Mouse (Mus musculus): ENCODE results near the gene Cyb5d2. TPM values are rescaled to one million over a fixed set of nuclear protein-coding genes. Genes with fewer than 3 reads are reported as not detected.

Cyb5d2 gene
- polyA plus RNA-seq, 1 experiment from 2014 or later: 3.7 TPM

DNA sequence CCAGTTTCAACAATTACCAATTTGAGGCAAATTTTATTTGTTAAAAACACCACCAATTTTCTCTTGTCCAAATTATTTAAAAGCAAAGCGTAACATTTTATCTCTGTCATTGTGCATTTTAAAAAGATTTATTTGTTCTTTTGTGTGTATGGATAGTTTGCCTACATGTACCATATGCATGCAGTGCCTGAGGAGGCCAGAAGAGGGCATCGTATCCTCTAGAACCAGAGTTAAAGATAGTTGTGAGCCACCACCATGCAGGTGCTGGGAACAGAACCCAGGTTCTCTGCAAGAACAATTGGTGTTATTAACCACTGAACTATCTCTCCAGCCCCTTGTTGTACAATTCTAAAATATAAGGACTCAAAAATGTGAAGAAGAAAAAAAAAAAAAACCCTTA is 18.2 kb upstream of the Cyb5d2 start:
- Histone ChIP-seq H3K27ac (replicated peaks; ENCODE audit: low read depth, low read length) (no peak overlapping the region), H3K4me1 (ENCODE audit: control insufficient read depth, insufficient read depth, low read length) (no peaks in the 10 kb centered on the region), H3K9ac (ENCODE audit: low read length) (no peak overlapping the region), H3K27me3 (ENCODE audit: control insufficient read depth, insufficient read depth, low read length) (no peaks in the 10 kb centered on the region), H3K36me3 (ENCODE audit: control insufficient read depth, insufficient read depth, low read length) (no peaks in the 10 kb centered on the region), H3K9me3 (ENCODE audit: control insufficient read depth, low read length) (no peaks in the 10 kb centered on the region), H3K4me2 (ENCODE audit: low read depth, severe bottlenecking) (no peak overlapping the region), H3K4me3 (ENCODE audit: low read depth, low read length) (no peak overlapping the region)
- 73% methylated on average over 2 of the region's 2 CpGs for WGBS
- ATAC-seq (ENCODE audit: insufficient number of reproducible peaks, low FRiP score, low TSS enrichment, low read depth) (no peak), DNase-seq (ENCODE audit: low spot score) (no peak)

DNA sequence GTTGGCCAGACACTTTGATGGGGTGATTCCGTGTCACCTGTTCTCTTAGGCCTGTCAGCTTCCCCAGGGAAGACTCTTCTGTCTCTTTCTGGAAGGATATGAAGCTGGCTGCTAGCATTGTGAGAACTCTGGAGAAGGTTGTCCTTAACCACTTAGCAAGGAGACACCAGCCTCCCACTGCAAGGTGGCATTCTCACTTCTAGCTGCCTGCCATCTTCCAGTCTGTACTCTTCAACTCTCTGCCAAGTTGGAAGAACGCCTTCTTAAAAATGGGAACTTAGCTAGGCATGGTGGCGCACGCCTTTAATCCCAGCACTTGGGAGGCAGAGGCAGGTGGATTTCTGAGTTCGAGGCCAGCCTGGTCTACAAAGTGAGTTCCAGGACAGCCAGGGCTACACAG is 17.7 kb upstream of the Cyb5d2 start:
- no peaks in the 10 kb centered on the region for H3K9me3 ChIP-seq (ENCODE audit: control insufficient read depth, low read length)
- H3K4me3 ChIP-seq (ENCODE audit: low read depth, low read length): no peak overlapping the region
- no peaks in the 10 kb centered on the region for H3K36me3 ChIP-seq (ENCODE audit: control insufficient read depth, insufficient read depth, low read length)
- no peak overlapping the region for H3K4me2 ChIP-seq (ENCODE audit: low read depth, severe bottlenecking)
- DNase-seq (ENCODE audit: low spot score): no peak
- 91% methylated on average over 5 of the region's 5 CpGs for WGBS
- H3K4me1 ChIP-seq (ENCODE audit: control insufficient read depth, insufficient read depth, low read length): no peaks in the 10 kb centered on the region
- ATAC-seq (ENCODE audit: insufficient number of reproducible peaks, low FRiP score, low TSS enrichment, low read depth): no peak
- H3K27ac ChIP-seq (replicated peaks; ENCODE audit: low read depth, low read length): no peak overlapping the region
- H3K9ac ChIP-seq (ENCODE audit: low read length): no peak overlapping the region
- no peaks in the 10 kb centered on the region for H3K27me3 ChIP-seq (ENCODE audit: control insufficient read depth, insufficient read depth, low read length)

DNA sequence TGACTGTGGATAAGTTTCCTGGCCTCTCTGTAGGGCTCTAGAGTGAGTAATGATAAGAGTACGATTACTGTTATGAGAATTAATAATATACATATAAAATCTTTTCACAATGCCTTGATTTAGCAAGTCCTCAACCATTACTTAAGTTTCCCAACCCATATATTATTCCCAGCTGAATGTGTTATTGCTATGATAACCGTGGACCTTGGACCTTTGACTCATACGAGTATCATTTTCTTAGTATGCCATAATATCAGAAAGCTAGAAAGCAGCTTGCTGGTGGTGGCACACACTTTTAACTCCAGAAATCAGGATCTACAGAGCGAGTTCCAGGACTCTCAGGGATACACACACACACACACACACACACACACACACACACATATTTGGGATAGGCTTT is 12.1 kb upstream of the Cyb5d2 start:
- H3K4me2 ChIP-seq (ENCODE audit: low read depth, severe bottlenecking): no peak overlapping the region
- H3K9me3 ChIP-seq (ENCODE audit: control insufficient read depth, low read length): no peaks in the 10 kb centered on the region
- H3K27me3 ChIP-seq (ENCODE audit: control insufficient read depth, insufficient read depth, low read length): no peaks in the 10 kb centered on the region
- H3K27ac ChIP-seq (replicated peaks; ENCODE audit: low read depth, low read length): no peak overlapping the region
- H3K9ac ChIP-seq (ENCODE audit: low read length): no peak overlapping the region
- ATAC-seq (ENCODE audit: insufficient number of reproducible peaks, low FRiP score, low TSS enrichment, low read depth) (no peak), DNase-seq (ENCODE audit: low spot score) (no peak)
- H3K4me1 ChIP-seq (ENCODE audit: control insufficient read depth, insufficient read depth, low read length): no peaks in the 10 kb centered on the region
- H3K36me3 ChIP-seq (ENCODE audit: control insufficient read depth, insufficient read depth, low read length): no peaks in the 10 kb centered on the region
- 82% methylated on average over 4 of the region's 4 CpGs for WGBS
- no peak overlapping the region for H3K4me3 ChIP-seq (ENCODE audit: low read depth, low read length)

DNA sequence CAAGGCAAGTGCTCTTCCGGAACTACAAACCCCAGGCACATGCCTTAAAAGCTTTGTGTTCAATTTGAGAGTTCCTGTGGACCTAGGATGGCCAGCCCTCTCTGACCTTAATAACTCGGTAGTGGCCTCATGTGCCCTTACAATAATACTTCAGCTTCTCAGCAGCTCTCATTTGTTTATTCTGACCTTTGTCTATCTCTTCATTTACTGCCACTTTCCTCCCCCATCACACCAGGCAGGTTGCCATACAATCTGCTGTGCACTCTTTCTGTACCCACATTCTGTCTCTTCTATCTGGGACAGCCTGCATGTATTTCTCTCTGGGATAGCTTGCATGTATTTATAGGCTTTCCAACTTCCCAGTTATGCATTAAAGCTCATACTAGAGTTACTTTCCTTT is 10.6 kb upstream of the Cyb5d2 start:
- Histone ChIP-seq H3K27me3 (ENCODE audit: control insufficient read depth, insufficient read depth, low read length) (no peaks in the 10 kb centered on the region), H3K9me3 (ENCODE audit: control insufficient read depth, low read length) (no peaks in the 10 kb centered on the region), H3K9ac (ENCODE audit: low read length) (no peak overlapping the region), H3K27ac (replicated peaks; ENCODE audit: low read depth, low read length) (no peak overlapping the region), H3K4me1 (ENCODE audit: control insufficient read depth, insufficient read depth, low read length) (no peaks in the 10 kb centered on the region), H3K4me2 (ENCODE audit: low read depth, severe bottlenecking) (no peak overlapping the region), H3K36me3 (ENCODE audit: control insufficient read depth, insufficient read depth, low read length) (no peaks in the 10 kb centered on the region), H3K4me3 (ENCODE audit: low read depth, low read length) (no peak overlapping the region)
- ATAC-seq (ENCODE audit: insufficient number of reproducible peaks, low FRiP score, low TSS enrichment, low read depth): no peak
- no peak for DNase-seq (ENCODE audit: low spot score)
- 76% methylated on average over 2 of the region's 2 CpGs for WGBS

DNA sequence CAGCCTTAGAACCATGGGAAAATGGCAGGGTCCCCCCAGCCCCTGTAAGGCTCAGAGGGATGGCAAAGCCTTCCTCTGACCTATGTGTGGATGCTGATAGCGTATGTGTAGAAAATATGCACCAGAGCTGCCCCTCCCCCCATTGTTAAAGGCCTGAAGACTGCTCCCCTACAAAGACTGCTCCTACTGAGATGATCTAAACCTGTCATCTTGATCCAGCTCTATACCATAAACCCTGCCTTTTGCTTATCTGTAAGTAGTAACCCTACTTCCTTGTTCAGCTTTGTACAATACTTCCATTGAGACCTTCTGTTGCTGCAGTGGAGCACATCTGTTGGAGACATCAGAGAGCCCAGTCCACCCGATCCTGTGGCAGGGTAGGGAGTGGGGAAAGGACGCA is 9.3 kb upstream of the Cyb5d2 start:
- H3K4me3 ChIP-seq (ENCODE audit: low read depth, low read length): no peak overlapping the region
- no peaks in the 10 kb centered on the region for H3K4me1 ChIP-seq (ENCODE audit: control insufficient read depth, insufficient read depth, low read length)
- no peaks in the 10 kb centered on the region for H3K9me3 ChIP-seq (ENCODE audit: control insufficient read depth, low read length)
- H3K9ac ChIP-seq (ENCODE audit: low read length): no peak overlapping the region
- no peaks in the 10 kb centered on the region for H3K36me3 ChIP-seq (ENCODE audit: control insufficient read depth, insufficient read depth, low read length)
- H3K27ac ChIP-seq (replicated peaks; ENCODE audit: low read depth, low read length): no peak overlapping the region
- H3K4me2 ChIP-seq (ENCODE audit: low read depth, severe bottlenecking): no peak overlapping the region
- ATAC-seq (ENCODE audit: insufficient number of reproducible peaks, low FRiP score, low TSS enrichment, low read depth) (no peak), DNase-seq (ENCODE audit: low spot score) (no peak)
- 91% methylated on average over 3 of the region's 3 CpGs for WGBS
- H3K27me3 ChIP-seq (ENCODE audit: control insufficient read depth, insufficient read depth, low read length): no peaks in the 10 kb centered on the region

DNA sequence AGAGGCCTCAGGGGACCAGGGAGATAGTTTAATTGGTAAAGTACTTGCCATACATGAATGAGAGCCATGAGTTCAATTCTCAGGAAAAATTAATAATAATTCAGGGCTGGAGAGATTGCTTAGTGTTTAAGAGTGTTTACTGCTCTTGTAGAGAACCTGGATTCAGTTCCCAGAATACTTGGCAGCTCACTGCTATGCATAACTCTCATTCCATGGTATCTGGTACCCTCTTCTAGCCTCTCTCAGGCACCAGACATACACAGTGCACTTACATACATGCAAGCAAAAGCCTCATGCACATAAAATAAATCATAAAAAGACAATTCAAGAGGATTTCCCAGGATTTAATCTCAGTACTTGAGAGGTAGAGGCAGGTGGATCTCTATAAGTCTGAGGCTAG is 8.6 kb upstream of the Cyb5d2 start:
- no peak for DNase-seq (ENCODE audit: low spot score)
- Histone ChIP-seq H3K36me3 (ENCODE audit: control insufficient read depth, insufficient read depth, low read length) (no peaks in the 10 kb centered on the region), H3K27me3 (ENCODE audit: control insufficient read depth, insufficient read depth, low read length) (no peaks in the 10 kb centered on the region), H3K4me2 (ENCODE audit: low read depth, severe bottlenecking) (no peak overlapping the region), H3K4me3 (ENCODE audit: low read depth, low read length) (no peak overlapping the region), H3K27ac (replicated peaks; ENCODE audit: low read depth, low read length) (no peak overlapping the region), H3K9me3 (ENCODE audit: control insufficient read depth, low read length) (no peaks in the 10 kb centered on the region), H3K4me1 (ENCODE audit: control insufficient read depth, insufficient read depth, low read length) (no peaks in the 10 kb centered on the region), H3K9ac (ENCODE audit: low read length) (no peak overlapping the region)
- no peak for ATAC-seq (ENCODE audit: insufficient number of reproducible peaks, low FRiP score, low TSS enrichment, low read depth)

DNA sequence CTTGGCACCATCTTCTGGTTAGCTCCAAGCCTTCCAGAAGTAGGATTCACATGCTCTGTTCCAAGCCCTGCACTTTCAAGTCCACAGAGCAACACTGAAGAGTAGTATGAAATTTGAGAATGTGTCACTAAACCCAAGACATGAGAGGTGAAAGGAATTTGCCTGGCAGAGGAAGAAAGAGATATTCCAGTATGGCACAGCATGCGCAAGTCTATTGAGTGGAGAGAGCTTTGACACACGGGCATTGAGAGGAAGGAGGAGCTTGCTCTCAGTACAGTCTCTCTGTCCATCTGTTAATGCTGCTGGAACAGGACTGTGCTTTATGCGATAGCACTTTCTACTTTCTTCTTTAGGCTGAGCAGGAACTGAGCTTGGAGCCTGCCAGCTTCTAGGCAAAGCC is 7.1 kb upstream of the Cyb5d2 start:
- H3K4me1 ChIP-seq (ENCODE audit: control insufficient read depth, insufficient read depth, low read length): no peaks in the 10 kb centered on the region
- H3K4me2 ChIP-seq (ENCODE audit: low read depth, severe bottlenecking): no peak overlapping the region
- WGBS: 80% methylated on average over 3 of the region's 3 CpGs
- ATAC-seq (ENCODE audit: insufficient number of reproducible peaks, low FRiP score, low TSS enrichment, low read depth) (no peak), DNase-seq (ENCODE audit: low spot score) (no peak)
- no peaks in the 10 kb centered on the region for H3K36me3 ChIP-seq (ENCODE audit: control insufficient read depth, insufficient read depth, low read length)
- H3K27ac ChIP-seq (replicated peaks; ENCODE audit: low read depth, low read length): no peak overlapping the region
- H3K27me3 ChIP-seq (ENCODE audit: control insufficient read depth, insufficient read depth, low read length): no peaks in the 10 kb centered on the region
- H3K9me3 ChIP-seq (ENCODE audit: control insufficient read depth, low read length): no peaks in the 10 kb centered on the region
- H3K4me3 ChIP-seq (ENCODE audit: low read depth, low read length): no peak overlapping the region
- H3K9ac ChIP-seq (ENCODE audit: low read length): no peak overlapping the region

DNA sequence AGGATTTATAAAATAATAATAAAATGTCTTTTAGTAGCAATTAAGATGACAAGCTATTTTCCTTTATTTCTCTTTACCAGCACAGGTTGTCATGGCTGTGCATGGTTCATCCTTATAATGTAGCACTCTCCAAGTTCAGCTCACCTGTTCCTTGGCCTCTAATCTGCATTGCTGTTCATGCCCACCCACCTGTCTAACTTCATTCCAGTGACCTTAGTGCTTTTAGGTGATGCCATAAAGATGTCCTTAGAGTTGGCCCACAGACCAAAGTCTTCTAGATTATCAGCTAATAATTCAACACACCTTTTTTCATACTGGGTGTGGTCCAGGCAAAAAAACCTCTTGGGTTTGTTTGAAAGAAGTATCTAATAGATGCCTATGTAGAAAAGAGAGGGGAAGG is 5.2 kb upstream of the Cyb5d2 start:
- H3K9ac ChIP-seq (ENCODE audit: low read length): no peak overlapping the region
- H3K27ac ChIP-seq (replicated peaks; ENCODE audit: low read depth, low read length): no peak overlapping the region
- H3K36me3 ChIP-seq (ENCODE audit: control insufficient read depth, insufficient read depth, low read length): no peaks in the 10 kb centered on the region
- DNase-seq (ENCODE audit: low spot score) (no peak), ATAC-seq (ENCODE audit: insufficient number of reproducible peaks, low FRiP score, low TSS enrichment, low read depth) (no peak)
- H3K4me3 ChIP-seq (ENCODE audit: low read depth, low read length): no peak overlapping the region
- no peaks in the 10 kb centered on the region for H3K9me3 ChIP-seq (ENCODE audit: control insufficient read depth, low read length)
- H3K4me2 ChIP-seq (ENCODE audit: low read depth, severe bottlenecking): no peak overlapping the region
- no peaks in the 10 kb centered on the region for H3K4me1 ChIP-seq (ENCODE audit: control insufficient read depth, insufficient read depth, low read length)
- H3K27me3 ChIP-seq (ENCODE audit: control insufficient read depth, insufficient read depth, low read length): no peaks in the 10 kb centered on the region

DNA sequence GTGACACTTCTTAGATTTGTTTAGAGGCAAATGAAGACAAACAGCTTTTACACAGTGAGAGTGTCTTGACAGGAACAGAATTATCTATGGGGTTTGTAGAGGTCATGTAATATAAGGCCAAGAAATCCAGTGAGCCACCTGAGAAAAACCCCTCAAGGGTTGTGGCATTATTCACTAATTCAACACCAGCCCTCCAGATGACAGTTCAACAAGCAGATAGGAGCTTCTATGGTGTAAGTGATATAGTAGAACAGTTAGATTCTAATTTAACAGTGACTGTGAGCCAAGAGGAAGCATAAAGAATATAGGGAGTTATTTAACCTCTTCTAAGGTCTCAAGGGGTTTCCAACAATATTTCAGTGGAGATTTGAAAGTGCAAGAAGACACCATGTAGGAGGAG is 2.2 kb upstream of the Cyb5d2 start:
- Histone ChIP-seq H3K4me1 (ENCODE audit: control insufficient read depth, insufficient read depth, low read length) (no peaks in the 10 kb centered on the region), H3K9me3 (ENCODE audit: control insufficient read depth, low read length) (no peaks in the 10 kb centered on the region), H3K4me3 (ENCODE audit: low read depth, low read length) (no peak overlapping the region), H3K27me3 (ENCODE audit: control insufficient read depth, insufficient read depth, low read length) (no peaks in the 10 kb centered on the region), H3K27ac (replicated peaks; ENCODE audit: low read depth, low read length) (no peak overlapping the region), H3K4me2 (ENCODE audit: low read depth, severe bottlenecking) (no peak overlapping the region), H3K36me3 (ENCODE audit: control insufficient read depth, insufficient read depth, low read length) (no peaks in the 10 kb centered on the region), H3K9ac (ENCODE audit: low read length) (no peak overlapping the region)
- DNase-seq (ENCODE audit: low spot score) (no peak), ATAC-seq (ENCODE audit: insufficient number of reproducible peaks, low FRiP score, low TSS enrichment, low read depth) (no peak)
